Mouse (Mus musculus): ENCODE data around the gene Lce1a2.

GRCm38 (mm10) chr3:92687110-92687509 is 17.0 kb upstream of the Lce1a2 start, which contains the start of gene Lce1d:
- no peak for TF ChIP-seq POLR2A (IDR thresholded peaks at IDR 0.05; ENCODE audit: borderline replicate concordance, control insufficient read depth, low read depth, low read length)
- no peak for TF ChIP-seq CTCF (IDR thresholded peaks at IDR 0.05; ENCODE audit: control insufficient read depth, insufficient read depth, low read length)
